Mouse (Mus musculus) WW6 (cell line): ENCODE results near the gene Rplp2.

ENCODE experiments used
- DNase-seq: peaks from one replicate; pipeline ENCODE4 v3.0.0-alpha.2; 2013; ENCODE audit warnings: low read depth, low spot score

The Rplp2 gene

DNA sequence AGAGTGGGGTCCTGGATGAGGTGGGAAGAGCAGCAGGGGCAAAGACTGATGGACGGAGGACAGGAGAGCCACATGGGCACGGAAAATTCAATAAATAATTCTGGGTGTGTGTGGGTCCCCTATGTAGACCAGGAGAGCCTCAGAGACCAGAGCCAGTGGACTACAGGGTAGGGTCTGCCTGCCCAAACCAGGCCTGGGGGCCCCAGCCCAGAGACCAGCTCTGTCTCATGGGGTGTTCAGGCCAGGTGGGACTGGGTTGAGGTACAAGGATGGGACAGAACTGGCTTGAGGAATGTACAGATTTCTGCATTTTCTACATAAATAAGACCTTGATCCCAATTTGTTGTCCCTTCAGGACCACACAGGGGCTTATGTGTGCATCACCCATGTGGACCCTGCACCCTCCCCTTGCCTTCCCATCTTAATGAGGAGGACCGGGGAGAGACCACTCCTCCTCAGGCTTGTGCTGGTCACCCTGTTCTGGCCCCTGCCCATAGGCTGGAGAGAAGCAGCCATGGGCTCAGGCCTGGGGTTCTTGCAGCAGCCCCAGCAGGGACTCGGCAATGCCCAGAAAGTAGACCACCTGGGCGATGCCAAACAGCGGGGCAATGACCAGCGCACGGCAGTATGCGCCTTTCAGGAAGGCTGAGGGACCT, 16.5 kb upstream of the Rplp2 start:
- DNase-seq: no peak

DNA sequence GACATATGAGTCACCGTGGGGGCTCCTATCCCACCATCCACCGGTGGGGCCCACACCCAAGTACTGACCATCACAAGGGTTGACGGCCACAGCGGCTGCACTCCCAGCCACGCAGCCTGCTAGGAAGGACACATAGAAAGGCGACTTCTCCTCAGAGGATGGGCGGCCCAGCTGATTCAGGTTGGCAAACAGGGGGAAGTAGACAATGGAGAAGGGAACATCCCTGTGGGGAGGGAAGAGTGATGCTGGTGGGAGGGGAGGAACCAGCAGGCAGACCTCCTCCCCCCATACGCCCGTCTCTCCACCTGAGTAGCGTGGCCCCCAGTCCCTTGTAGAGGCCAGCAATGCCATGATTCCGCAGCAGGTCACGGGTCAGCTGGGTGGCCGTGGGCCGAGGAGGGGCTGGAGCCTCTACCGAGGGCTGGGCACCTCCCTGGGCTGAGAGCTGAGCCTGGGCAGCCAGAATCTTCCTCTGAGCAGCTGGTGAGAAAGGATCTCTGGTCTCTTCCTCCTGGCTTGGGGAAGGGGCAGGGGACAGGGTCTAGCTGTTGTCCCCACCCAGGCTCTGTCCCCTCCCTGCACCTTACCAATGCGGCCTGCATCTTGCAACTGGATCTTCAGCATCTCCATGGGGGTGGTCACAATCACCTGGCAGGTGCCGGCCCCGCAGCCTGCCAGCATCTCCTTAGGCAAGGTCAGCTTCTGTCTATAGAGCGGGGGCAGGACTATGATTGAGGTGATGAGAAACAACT, 15.6 kb upstream of the Rplp2 start:
- DNase-seq: no peak

DNA sequence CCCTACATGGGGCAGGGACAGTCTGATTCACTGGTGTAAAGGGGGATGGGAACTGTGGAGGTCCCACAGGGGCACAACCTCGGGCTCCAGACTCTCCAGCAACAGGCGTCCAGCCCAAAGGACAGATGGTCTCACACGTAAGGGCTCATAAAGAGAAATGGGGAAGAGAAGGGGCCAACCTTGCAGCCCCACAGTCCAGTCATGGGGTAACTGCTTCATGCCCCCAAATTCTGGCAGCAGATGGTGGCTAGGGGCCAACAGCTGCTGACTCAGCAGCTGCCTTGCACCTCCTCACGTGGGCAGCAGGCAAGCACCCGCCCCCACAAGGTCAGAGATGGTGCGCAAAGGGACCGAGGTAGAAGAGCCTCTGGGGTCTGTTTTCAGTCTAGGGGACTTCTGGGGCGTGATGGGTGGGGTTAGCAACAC, 15.0 kb upstream of the Rplp2 start:
- DNase-seq: no peak

DNA sequence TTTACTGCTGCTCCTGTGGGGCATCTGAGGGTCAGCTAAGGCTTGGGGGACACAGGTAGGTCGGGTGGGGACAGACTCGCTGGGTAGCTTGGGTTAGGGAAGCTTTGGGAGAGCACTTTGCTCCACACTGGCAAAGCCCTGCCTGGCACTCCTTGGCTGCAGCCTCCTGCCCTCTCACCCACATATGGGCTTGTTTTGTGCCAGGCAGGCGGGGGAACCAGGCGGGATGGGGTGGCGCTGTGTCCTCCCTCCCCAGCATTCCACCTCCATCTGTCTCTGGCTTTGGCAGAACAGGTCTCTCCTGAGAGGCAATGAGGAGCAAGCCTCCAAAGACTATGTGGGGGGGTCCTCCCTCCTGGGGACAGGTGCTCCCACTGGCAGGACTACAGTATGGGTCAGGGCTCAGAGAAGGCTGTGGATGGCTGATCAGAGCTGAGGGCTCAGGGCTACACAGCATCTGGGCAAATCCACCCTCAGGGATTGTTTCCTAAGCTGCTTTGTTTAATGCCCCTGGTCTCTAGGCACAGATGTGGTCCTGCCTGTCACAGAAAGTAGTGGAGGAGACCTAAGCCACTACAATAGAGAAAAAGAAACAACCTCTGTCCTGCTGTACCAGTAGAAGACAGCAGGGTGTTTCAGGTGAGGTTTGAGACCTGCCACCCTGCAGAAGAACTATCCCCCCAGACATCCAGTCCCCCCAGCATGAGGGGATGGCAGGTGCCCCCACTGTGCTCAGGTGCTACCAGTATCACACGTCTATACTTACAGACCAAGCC, 14.2 kb upstream of the Rplp2 start:
- DNase-seq: no peak

DNA sequence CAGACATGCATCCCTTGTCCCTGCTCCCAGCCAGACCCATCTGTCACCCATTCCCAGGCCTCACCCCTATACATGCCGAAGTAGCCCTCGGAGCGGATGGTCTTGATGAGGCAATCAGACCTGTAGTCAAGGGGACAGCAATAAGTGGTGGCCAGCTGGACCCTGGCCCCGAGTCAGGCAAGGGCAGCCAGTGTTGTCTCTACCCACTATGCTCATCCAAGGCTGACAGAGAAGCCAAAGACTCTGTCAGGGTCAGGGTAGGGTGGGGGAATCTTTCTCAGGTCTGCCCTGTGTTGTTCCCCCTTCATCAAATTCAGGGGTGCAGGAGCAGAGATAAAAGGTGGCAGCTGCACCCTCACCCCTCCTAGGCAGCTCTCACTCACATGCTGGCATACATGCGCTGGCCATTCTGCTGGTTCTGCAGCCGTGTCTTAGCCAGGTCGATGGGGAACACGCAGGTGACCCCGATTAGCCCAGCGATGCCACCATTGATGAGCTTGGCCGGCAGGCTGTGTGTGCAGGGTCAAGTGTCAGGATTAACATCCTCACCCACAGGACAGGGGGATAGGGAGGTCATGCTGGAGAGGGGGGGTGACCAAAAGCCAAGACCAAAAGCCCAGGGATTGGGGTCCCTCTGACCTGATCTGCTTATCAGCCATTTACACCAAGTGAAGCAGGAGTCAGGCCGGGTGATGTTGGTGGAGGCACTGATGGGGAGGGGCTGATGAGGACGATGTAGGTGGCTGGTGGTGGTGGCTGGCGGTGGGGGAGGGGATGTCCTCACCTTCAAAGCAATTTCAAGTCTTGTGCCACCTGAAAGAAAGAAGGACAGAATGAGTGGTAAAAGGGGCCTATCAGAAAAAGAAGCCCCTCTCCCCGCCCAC, 13.4 kb upstream of the Rplp2 start:
- DNase-seq: no peak

DNA sequence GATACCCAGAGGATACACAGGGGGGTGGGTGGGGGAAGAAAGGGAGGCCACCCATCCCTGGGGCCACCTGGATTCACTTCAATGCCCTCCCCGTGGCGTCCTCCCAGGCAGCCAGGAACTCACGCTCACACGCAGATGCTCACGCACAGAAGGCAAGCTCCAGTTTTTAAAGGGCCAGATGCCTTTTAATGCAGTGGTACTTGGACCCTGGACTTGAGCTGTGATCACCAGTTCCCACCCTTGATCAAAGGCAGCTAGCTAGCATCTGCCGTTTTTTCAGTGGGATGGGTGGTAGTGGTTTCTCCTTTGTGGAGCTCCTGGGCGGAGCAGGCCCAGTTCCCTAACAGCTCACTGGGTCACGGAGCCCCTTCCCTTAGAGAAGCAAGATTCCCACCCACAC, 12.7 kb upstream of the Rplp2 start:
- DNase-seq: no peak

DNA sequence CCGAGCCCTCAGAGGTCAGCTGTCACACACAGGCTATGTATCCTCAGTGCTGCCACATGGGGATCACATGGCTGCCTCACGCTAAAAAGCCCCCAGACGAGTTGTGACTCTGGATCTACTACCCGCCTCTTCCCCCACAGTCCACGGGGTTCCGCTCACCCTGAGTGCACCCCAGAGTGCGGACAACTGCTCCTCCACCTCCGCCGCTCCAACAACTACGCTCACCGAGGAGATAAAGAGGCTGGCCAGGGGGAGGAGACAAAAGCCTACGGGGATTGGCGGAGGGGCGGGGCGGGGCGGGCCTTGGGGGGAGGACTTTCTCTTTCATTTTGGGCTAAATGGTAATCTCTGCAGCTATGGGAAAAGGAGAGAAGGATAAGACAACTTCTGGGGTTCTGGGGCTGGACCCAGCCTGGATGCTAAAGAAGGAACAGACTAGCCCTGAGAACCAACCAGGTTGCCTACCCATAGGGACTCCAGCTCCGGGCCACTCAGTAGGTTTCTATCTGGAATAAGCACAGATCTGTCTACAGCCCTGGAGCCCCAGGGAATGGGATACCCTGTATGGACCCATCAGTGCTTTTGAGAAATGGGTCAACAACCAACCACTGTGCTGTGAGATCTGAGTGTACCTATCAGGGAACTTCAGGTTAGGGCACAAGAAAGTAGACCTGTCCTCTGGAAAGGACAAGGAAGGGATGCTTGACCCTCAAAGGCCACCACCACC, 11.9 kb upstream of the Rplp2 start:
- DNase-seq: no peak

DNA sequence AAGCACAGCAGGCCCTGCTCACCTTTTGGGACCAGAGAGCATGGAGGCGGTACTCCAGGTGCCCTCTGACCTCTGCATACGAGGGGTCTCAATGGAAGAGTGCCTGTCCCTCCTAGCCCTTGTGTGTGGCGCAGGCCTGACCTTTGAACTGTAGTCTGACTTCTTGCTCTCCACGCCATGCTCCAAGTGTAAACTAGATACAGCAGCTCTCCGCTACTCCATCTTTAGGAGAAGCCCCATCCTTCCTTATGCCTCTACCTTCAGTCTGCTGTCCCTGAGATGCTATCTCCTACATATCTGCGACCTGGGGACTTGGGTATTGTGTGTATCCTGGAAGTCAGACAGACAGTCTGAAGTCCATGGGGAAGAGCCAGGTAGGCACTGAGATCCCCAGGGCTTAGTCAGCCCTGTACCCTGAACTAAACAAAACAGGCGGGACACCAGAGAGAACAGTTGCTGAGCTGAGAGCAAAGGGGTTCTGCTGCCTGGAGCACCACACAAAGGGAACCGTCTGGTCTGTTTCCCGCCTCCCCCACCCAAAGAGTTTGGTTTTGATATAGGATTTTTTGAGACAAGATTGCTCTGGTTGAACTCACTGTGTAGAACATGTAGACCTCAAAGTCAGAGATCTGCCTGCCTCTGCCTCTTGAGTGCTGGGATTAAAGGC, 11.2 kb upstream of the Rplp2 start:
- DNase-seq: no peak

DNA sequence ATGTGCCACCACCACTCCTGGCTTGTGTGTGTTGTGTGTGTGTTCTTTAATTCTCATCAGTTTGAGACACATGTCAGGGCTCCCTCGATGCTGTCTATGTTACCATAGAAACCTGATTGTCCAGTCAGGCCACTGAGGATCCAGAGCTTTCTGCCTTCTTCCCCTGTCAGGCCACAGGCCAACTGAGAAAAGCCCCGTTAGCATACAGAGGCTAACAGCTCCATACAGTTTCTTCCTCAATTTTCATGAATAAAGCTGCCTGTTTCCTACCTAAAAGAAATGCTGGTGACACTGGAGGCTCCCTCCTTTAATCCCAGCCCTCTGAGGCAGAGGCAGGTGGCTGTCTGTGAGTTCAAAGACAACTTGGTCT, 10.7 kb upstream of the Rplp2 start:
- no peak for DNase-seq

DNA sequence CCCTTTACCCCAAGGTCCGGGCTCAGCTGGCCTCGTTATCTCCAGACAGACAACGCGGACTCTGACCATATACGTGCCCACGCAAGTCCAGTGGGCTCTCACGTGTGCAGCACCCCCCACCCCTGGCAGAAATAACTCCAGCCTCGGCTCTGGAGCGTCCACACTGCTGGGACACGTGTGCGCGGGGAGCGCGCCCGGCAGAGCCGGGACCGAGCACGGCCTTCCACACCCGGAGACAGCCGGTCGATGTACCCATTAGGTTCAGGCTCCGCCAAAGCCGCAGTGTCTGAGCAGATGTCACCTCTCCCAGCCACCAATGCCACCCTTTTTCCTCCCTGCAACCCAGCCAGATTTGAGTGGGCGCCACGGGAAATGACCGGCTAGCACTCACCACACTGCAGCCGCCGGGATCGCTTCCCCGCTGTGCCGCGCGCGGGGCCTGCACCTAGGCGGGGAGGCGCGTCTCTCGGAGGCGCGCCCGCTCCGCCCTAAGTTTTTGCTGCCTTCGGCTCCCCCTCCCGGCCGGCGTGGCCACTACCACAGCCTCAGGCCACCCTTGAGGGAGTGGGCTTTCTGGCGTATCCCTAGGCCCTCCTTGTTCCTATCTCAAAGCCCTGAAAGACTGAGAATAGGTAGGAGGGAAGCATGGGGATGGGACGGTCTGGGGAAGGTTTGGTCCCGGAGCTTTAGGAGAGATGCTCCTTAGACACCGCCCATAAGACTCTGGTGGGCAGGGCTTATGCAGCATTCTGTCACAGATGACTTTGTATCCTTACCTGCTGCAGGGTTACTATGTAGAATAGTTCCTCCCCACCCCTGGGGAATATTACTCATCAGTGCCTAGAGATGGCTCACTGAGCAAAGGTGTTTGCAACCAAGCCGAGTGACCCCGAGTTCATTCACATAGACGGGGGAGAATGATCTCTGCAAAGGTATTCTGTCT, 9.7 kb upstream of the Rplp2 start, which contains the start of gene Slc25a22:
TSS of gene Slc25a22 (minus strand) at position 715 of the 943 bp plus-strand sequence.
- DNase-seq: peak; percentile 73

DNA sequence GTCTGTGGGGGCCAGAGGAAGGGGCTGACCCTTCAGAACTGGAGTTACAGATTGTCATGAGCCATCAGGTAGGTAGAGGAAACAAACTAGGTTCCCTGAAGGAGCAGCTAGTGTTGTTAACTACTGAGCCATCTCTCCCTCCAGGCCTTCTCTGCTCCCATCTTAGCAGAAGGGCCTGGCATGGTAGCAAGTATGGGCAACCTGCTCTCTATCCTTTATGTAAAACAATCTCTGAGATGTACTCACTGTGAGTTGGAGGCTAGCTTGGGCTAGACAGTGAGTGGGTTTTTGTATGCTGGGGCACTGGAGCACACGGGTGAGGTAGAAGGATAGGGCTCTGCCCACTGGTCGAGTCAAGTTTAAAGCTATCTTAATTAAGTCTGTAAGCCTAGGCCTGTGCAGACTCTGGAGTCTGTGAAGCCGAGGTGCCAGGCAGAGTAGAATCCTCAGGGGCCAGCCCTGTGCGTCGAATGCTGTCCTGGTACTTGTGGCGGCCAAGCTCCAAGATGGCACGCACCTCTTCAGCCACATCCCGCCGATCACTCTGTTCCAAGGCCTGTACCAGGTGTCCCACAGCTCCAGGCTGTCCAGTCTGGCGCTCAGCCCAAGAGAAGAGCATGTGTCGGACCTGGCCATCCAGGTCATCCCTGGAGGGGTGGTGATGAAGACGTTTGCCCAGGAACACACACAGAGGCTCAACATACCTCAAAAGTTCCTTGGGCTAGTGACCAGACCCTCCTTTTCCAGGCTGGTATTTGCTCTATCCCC, 8.8 kb upstream of the Rplp2 start:
- no peak for DNase-seq

DNA sequence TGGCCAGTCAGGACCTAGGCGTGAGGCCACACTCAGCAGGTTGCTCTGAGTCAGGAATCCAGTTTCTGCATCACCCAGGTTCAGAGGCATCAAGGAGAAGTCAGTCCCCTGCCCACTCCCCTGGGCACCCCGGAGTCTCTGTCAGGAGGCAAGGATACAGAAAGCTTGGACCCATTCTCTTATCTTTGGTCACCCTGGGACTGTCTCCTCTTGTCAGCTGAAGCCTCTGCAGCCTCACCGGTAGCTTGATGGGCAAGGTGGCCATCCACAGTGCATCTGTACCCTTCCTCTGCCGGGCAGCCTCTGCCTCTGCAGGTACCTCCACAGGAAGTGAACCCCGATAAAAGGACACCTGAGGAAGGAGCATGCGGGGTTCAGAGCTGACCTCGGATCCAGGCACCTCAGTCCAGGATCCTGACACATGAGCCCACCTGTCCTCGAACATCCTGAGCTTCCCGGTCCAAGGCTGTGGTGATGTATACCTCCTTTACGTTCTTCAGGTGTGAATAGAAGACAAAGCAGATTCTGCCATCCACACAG, 8.0 kb upstream of the Rplp2 start:
- no peak for DNase-seq

DNA sequence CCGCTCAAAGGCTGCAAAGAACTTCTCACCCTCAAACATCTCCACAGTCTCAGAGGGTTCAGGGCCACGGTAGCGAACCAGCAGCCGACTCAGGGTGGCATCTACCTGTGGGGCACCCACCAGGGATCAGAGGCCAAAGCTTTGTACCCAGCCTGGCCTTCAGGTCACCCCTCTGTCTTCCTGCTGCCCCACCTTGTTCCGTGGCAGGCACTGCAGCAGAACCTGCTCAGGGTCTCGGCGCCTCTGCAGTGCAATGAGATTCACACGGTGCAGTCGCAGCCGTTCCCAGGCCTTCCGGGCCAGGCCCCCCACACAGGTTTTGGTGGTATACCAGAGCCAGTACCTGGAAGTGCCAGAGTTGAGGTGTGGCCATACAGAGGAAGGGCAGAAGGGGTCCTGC, 7.4 kb upstream of the Rplp2 start:
- DNase-seq: no peak

DNA sequence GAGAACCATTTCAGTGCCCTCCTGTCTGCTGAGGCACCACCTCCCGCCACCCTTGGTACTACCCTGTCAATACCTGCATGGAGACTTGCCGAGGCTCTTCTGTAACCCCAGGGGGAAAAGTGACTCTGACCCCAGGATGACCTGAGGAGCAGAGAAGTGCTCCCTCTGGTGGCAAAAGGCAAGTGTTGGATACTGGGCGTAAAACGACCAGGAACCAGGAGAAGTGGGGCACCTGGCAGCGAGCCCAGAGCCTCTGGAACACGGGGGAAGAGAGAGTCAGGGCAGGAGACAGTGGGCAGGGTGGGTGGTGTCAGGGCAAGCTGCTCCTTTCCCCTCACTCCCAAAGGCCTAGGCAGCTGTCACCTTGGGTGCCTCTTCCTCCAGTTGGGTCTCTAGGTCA, 6.6 kb upstream of the Rplp2 start:
- DNase-seq: no peak

DNA sequence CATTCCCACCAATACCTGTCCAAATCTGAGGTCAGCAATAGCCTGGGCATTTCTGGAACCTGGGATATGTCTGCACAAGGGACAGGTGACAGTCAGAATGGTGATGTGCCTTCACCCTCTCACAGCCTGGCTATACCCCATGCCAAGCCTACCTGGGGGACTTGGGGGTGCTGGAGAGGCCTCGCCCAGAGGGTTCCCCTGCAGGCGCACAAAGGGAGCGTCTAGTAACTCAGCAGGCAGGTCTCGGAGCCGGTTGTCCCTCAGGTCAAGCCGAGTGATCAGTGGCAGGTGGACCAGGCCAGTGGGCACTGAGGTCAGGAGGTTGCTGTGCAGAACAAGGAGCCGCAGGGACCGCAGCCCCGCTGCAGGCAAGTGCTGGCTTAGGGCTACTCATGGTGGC, 5.7 kb upstream of the Rplp2 start:
- DNase-seq: no peak

DNA sequence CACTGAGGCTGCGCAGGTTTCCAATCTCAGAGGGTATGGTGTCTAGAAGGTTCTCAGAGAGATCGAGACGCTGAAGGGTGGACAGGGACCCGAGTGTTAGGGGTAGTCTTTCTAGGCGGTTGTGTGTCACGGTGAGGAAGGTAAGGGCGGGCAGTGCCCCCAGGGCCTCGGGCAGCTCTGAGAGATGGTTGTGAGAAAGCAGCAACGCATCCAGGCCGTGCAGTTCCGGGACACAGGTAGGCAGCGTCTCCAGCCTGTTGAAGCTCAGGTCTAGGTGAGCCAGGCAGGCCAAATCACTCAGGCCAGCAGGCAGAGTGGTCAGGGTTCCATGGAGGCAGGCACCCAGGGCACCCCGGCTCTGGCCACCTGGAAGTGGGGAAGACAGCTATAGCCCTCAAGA, 5.0 kb upstream of the Rplp2 start:
- DNase-seq: no peak

DNA sequence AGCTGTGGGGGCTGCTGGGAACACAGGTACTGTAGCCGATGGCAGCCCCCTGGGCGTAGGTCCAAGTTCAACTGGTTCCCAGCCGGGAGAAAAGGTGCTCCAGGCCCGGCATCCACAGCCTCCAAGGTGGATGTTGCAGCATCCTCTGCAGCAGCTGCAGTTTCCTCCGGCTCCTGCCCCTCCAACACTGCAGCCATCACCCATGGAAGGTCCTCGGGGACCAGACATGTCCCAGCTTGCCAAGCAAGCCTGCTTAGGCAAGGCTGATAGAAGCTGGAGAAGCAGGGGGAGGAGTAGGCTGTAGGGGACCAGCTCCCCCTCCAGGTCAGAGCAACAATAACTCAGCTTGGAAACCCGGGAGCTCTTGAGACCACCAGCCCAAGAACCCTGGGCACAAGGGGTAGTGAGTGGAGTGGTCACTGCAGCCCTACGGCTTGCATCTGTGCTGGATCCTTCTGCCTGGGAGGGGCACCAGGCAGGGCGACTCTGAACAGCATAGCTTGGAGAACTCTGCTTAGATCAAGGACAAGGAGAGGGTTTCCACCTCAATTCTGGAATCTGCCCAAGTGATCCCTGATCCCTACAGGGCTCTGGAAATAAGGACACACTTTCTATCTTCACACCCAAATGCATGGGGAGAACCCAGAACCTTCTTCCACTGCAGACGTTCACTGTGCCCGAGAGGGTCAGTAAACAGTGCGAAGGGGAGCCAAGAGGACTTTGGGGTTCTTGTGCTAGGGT, 3.9 kb upstream of the Rplp2 start:
- DNase-seq: no peak

DNA sequence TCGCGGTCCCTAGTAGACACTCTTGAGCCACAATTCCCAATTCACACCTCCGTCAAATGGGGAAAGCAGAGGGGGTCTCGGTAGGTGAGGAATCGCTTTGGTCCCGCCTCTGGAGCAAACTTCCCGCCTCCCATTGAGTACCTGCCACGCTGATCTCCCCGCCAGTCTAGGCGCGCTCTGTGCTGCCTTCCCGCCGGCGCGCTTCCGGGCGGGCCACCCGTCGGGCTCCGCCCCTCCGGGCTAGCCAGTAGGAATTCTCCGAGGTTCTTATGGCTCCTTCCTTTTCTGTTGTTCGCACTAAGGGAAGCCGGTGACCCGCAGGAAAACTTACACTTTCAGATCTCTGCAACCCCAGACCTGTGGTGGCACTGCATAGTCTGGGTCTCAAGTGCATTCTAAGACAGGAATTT, 3.3 kb upstream of the Rplp2 start, which contains the start of gene Pidd1:
TSS of gene Pidd1 (minus strand) at position 198 of the 410 bp plus-strand sequence.
- DNase-seq: no peak
